11 mouse cellular contexts compared by ENCODE assay signal in the genomic region with DNA sequence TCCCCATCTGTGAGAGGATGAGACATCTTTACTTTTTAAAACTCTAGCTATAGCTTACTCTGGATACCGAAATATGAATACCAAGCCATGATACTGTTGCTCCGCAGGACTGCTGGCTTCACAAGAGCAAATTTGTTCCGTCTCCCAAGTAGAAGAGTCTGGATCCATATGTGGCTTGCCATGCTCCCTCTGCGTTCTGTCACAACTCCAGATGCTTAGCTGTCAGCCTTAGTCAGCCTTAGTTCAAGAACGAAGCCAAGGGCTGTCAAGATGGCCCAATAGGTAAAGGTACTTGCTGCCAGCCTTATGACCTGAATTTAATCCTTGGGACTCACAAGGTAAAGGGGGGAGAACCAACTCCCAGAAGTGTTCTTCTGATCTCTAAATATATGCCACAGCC.
"Had no signal": no experiment of that assay in that cellular context is flagged by ENCODE, and none has a peak within 500 bp of the region (broad histone marks: within the 10 kb centered on the region; RNA-seq: fewer than 3 reads in every experiment).

No protein-coding gene starts in this region.

- DNase-seq: retina, postnatal 1 day; right cerebral cortex, adult 18-20 months; right cerebral cortex, postnatal 14 days; right cerebral cortex, postnatal 25 days; right cerebral cortex, postnatal 4 days; spleen, adult 18-20 months; thymus, adult 18-20 months; thymus, adult 2 months; thymus, postnatal 14 days; thymus, postnatal 25 days; thymus, postnatal 4 days had no signal
